Mouse (Mus musculus): ENCODE results near the gene Tex21. TPM values are rescaled to one million over a fixed set of nuclear protein-coding genes. Genes with fewer than 3 reads are reported as not detected.
A peak's percentile ranks its signal among the peaks of the same experiment; 100 is the strongest.

The Tex21 gene
- polyA plus RNA-seq, 1 experiment from 2014 or later, result not detected

GRCm38 (mm10) chr12:76255499-76255875 lies 8.9 kb upstream of the Tex21 start:
- no peaks in the 10 kb centered on the region for H3K36me3 ChIP-seq (replicated peaks)
- no peaks in the 10 kb centered on the region for H3K9me3 ChIP-seq
- peaks cover 30% of the 10 kb centered on the region for H3K4me1 ChIP-seq
- H3K27ac ChIP-seq (replicated peaks), result peak overlapping the region; percentile 91
- H3K4me3 ChIP-seq, result peak overlapping the region; percentile 82
- no peaks in the 10 kb centered on the region for H3K27me3 ChIP-seq (replicated peaks; ENCODE audit: low read depth, poor library complexity, severe bottlenecking)
- under 1% methylated on average over 11 of the region's 11 CpGs for WGBS
- DNase-seq (ENCODE audit: low spot score), result no peak

GRCm38 (mm10) chr12:76254725-76255498 lies 8.4 kb upstream of the Tex21 start, which contains the start of gene Mthfd1:
TSS of gene Mthfd1 (plus strand) at chr12:76255298.
- no peaks in the 10 kb centered on the region for H3K9me3 ChIP-seq
- 2% methylated on average over 43 of the region's 43 CpGs for WGBS

GRCm38 (mm10) chr12:76253991-76254390 lies 7.4 kb upstream of the Tex21 start:
- H3K27me3 ChIP-seq (replicated peaks; ENCODE audit: low read depth, poor library complexity, severe bottlenecking), result no peaks in the 10 kb centered on the region
- peak overlapping the region; percentile 91; the same call in 1 of the 2 replicates for H3K27ac ChIP-seq (replicated peaks)
- DNase-seq (ENCODE audit: low spot score), result no peak
- peaks cover 30% of the 10 kb centered on the region for H3K4me1 ChIP-seq
- WGBS, result 81% methylated on average over 8 of the region's 8 CpGs
- H3K9me3 ChIP-seq, result no peaks in the 10 kb centered on the region
- no peak overlapping the region for H3K4me3 ChIP-seq
- H3K36me3 ChIP-seq (replicated peaks), result no peaks in the 10 kb centered on the region

More at GRCm38 (mm10) chr12:76254725-76255498, 8.4 kb upstream of the Tex21 start, which contains the start of gene Mthfd1:
- Histone ChIP-seq H3K27ac (replicated peaks) (peak within 1 kb of the TSS; percentile 91), H3K4me1 (peaks cover 30% of the 10 kb centered on the region), H3K4me3 (peak within 1 kb of the TSS; percentile 82), H3K36me3 (replicated peaks) (no peaks in the 10 kb centered on the region), H3K27me3 (replicated peaks; ENCODE audit: low read depth, poor library complexity, severe bottlenecking) (no peaks in the 10 kb centered on the region)
- DNase-seq (ENCODE audit: low spot score), result peak; percentile 96

DNA sequence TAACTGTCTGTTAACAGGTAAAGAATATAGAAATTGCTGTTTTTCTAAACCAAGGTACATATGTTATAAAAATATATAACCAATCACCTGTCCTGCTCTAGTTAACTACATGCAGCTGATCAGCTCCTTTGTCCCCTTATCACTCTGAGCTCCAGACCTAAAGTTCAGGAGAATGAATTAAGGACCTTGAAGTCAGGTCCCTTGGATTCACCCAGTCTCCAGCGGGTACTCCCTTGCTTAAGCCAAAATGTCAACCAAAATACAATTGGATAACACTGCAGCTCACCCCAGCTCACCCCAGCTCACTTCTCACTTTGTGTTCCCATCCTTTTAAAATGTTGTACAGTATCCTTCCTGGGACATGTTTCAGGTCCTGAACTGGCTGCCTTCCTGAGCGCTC lies 7.0 kb upstream of the Tex21 start:
- H3K36me3 ChIP-seq (replicated peaks), result no peaks in the 10 kb centered on the region

DNA sequence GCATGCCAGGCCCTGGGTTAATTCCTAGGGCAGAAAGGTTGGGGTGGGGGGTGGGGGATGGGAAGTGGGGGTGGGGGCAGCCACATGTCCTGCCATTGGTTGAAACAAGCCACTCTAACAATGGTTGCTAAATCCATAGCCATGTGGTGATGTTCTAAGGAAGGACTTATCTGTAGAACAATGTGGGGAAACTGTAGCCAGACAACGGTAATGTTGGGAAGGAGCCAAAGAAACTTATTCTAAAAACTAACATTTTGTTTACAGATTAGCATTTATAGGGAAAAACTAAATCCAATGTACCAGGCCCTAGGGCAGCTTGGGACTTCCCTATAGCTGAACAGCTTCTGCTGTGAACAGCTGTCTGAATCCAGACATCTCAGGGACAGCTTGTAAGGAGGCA lies 6.5 kb upstream of the Tex21 start:
- 86% methylated on average over 1 of the region's 1 CpGs for WGBS
- Histone ChIP-seq H3K27ac (replicated peaks) (no peak overlapping the region), H3K27me3 (replicated peaks; ENCODE audit: low read depth, poor library complexity, severe bottlenecking) (no peaks in the 10 kb centered on the region), H3K36me3 (replicated peaks) (no peaks in the 10 kb centered on the region), H3K4me1 (peaks cover 30% of the 10 kb centered on the region), H3K9me3 (no peaks in the 10 kb centered on the region), H3K4me3 (no peak overlapping the region)
- no peak for DNase-seq (ENCODE audit: low spot score)

More for the DNA sequence above, 7.0 kb upstream of the Tex21 start:
- Histone ChIP-seq H3K27ac (replicated peaks) (no peak overlapping the region), H3K9me3 (no peaks in the 10 kb centered on the region), H3K4me1 (peaks cover 30% of the 10 kb centered on the region), H3K4me3 (no peak overlapping the region), H3K27me3 (replicated peaks; ENCODE audit: low read depth, poor library complexity, severe bottlenecking) (no peaks in the 10 kb centered on the region)
- WGBS, result 83% methylated on average over 2 of the region's 2 CpGs
- DNase-seq (ENCODE audit: low spot score), result no peak

GRCm38 (mm10) chr12:76244981-76245380 lies 1.6 kb downstream of the Tex21 start:
- Histone ChIP-seq H3K27me3 (replicated peaks; ENCODE audit: low read depth, poor library complexity, severe bottlenecking) (no peaks in the 10 kb centered on the region), H3K27ac (replicated peaks) (no peak overlapping the region), H3K36me3 (replicated peaks) (no peaks in the 10 kb centered on the region), H3K9me3 (no peaks in the 10 kb centered on the region), H3K4me1 (0 out of 2 replicates have a peak, but pooled peaks cover under 1% of the 10 kb centered on the region), H3K4me3 (no peak overlapping the region)
- no peak for DNase-seq (ENCODE audit: low spot score)
- 82% methylated on average over 8 of the region's 8 CpGs for WGBS

- WGBS, result 69% methylated on average over 5 of the region's 5 CpGs
- H3K4me1 ChIP-seq, result 0 out of 2 replicates have a peak, but pooled peaks cover 3% of the 10 kb centered on the region
- no peak overlapping the region for H3K4me3 ChIP-seq
- no peaks in the 10 kb centered on the region for H3K9me3 ChIP-seq
- H3K27me3 ChIP-seq (replicated peaks; ENCODE audit: low read depth, poor library complexity, severe bottlenecking), result no peaks in the 10 kb centered on the region
- no peak for DNase-seq (ENCODE audit: low spot score)
- H3K27ac ChIP-seq (replicated peaks), result no peak overlapping the region
- no peaks in the 10 kb centered on the region for H3K36me3 ChIP-seq (replicated peaks)
These were observed 4.7 kb downstream of the Tex21 start for GRCm38 (mm10) chr12:76241833-76242232.

GRCm38 (mm10) chr12:76241084-76241483 lies 5.5 kb downstream of the Tex21 start:
- H3K4me1 ChIP-seq, result 0 out of 2 replicates have a peak, but pooled peaks cover 3% of the 10 kb centered on the region
- no peak overlapping the region for H3K27ac ChIP-seq (replicated peaks)
- H3K9me3 ChIP-seq, result no peaks in the 10 kb centered on the region
- H3K4me3 ChIP-seq, result no peak overlapping the region
- H3K27me3 ChIP-seq (replicated peaks; ENCODE audit: low read depth, poor library complexity, severe bottlenecking), result no peaks in the 10 kb centered on the region
- 95% methylated on average over 3 of the region's 3 CpGs for WGBS
- H3K36me3 ChIP-seq (replicated peaks), result no peaks in the 10 kb centered on the region
- DNase-seq (ENCODE audit: low spot score), result no peak

- H3K27ac ChIP-seq (replicated peaks), result no peak overlapping the region
- WGBS, result 91% methylated on average over 3 of the region's 3 CpGs
- 0 out of 2 replicates have a peak, but pooled peaks cover 3% of the 10 kb centered on the region for H3K4me1 ChIP-seq
- H3K9me3 ChIP-seq, result no peaks in the 10 kb centered on the region
- H3K36me3 ChIP-seq (replicated peaks), result no peaks in the 10 kb centered on the region
- H3K4me3 ChIP-seq, result no peak overlapping the region
- no peak for DNase-seq (ENCODE audit: low spot score)
- H3K27me3 ChIP-seq (replicated peaks; ENCODE audit: low read depth, poor library complexity, severe bottlenecking), result no peaks in the 10 kb centered on the region
These were observed 5.9 kb downstream of the Tex21 start for GRCm38 (mm10) chr12:76240670-76241069.

DNA sequence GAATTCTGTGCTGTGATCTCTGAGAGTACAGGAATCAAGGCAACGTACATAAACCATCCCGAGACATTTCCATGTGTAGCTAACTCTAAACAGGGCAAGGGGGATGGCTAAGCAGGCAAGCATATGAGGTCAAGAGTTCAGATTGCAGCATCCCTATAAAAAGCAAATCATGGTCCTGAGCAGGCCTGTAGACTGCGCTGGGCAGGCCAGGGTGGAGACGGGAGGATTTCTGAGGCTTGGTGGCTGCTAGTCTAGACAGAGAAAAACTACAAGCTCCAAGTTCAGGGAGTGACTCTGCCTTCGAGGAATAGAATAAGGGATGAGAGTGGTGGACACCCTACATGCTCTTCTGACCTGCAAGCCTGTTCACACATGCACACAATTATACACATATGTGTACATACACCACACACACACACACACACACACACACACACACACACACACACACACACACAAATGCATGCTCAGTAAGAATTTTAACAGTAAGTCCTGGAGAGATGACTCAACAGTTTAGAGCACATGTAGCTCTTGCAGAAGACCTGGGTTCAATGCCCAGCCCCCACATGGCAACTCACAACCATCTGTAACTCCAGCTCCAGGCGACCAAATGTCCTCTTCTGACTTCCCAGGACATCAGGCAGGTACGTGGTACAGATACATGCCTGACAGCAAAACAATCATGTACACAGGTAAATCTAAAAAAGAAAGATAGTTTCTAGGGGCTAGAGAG lies 6.5 kb downstream of the Tex21 start:
- no peaks in the 10 kb centered on the region for H3K9me3 ChIP-seq
- no peak overlapping the region for H3K27ac ChIP-seq (replicated peaks)
- 0 out of 2 replicates have a peak, but pooled peaks cover 3% of the 10 kb centered on the region for H3K4me1 ChIP-seq
- 77% methylated on average over 7 of the region's 7 CpGs for WGBS
- no peaks in the 10 kb centered on the region for H3K27me3 ChIP-seq (replicated peaks; ENCODE audit: low read depth, poor library complexity, severe bottlenecking)
- no peaks in the 10 kb centered on the region for H3K36me3 ChIP-seq (replicated peaks)
- H3K4me3 ChIP-seq, result no peak overlapping the region
- no peak for DNase-seq (ENCODE audit: low spot score)

DNA sequence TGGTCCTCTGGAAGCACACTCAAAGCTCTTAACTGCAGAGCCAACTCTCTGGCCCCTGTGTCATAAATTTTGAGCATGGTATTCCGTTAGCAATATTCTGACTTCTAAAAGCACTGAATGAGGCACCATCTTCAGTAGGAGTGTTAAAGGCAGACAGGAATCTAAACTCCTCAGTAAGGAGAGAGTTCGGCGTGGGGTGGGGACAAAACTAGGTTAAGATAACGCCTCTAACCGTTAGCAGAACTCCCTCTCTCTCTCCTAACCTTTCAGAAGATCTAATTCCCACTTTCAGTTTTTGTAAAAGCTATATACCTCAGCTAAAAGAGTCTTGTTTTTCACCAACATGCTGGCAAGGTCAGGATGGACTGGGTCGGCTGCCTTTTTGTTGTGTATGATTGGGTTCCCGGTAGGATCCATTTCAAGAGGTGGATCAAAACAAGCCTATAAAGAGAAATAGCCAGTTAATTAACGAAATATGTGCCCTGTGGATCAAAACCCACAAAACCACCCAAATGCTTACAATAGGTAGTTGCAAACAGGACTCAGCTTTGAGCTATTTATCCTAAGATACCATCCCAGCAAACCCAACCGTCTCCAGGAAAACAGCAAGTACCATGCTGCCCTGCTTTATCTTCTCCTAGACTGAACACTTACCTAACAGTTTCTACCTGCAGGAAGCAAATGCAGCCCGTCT lies 7.3 kb downstream of the Tex21 start:
- 78% methylated on average over 10 of the region's 10 CpGs for WGBS

GRCm38 (mm10) chr12:76235253-76235652 lies 11.3 kb downstream of the Tex21 start:
- Histone ChIP-seq H3K27me3 (replicated peaks; ENCODE audit: low read depth, poor library complexity, severe bottlenecking) (no peaks in the 10 kb centered on the region), H3K36me3 (replicated peaks) (no peaks in the 10 kb centered on the region), H3K9me3 (no peaks in the 10 kb centered on the region), H3K4me3 (no peak overlapping the region), H3K4me1 (0 out of 2 replicates have a peak, but pooled peaks cover 3% of the 10 kb centered on the region), H3K27ac (replicated peaks) (no peak overlapping the region)
- WGBS, result 91% methylated on average over 6 of the region's 6 CpGs
- DNase-seq (ENCODE audit: low spot score), result no peak

More for the DNA sequence above, 7.3 kb downstream of the Tex21 start:
- no peak overlapping the region for H3K27ac ChIP-seq (replicated peaks)
- H3K9me3 ChIP-seq, result no peaks in the 10 kb centered on the region
- H3K36me3 ChIP-seq (replicated peaks), result no peaks in the 10 kb centered on the region
- no peaks in the 10 kb centered on the region for H3K27me3 ChIP-seq (replicated peaks; ENCODE audit: low read depth, poor library complexity, severe bottlenecking)
- H3K4me3 ChIP-seq, result no peak overlapping the region
- DNase-seq (ENCODE audit: low spot score), result no peak
- 0 out of 2 replicates have a peak, but pooled peaks cover 3% of the 10 kb centered on the region for H3K4me1 ChIP-seq

All from embryonic facial prominence, embryonic 10.5 days (tissue).